Mouse (Mus musculus) layer of hippocampus, adult 18-20 months (tissue): ENCODE measurements around the gene Atpaf1. TPM values are rescaled to one million over a fixed set of nuclear protein-coding genes. Genes with fewer than 3 reads are reported as not detected.

ENCODE experiments used
- DNase-seq, 2 experiments: peaks; one replicate each; pipeline ENCODE4 v3.0.0; 2022; ENCODE audit warnings: low spot score in 2 of 2
- long read RNA-seq: library from polyadenylated mRNA; stranded (forward); transcript quantifications from one replicate; pipeline ENCODE4 v2.0.0, GENCODE M21; 2021
- total RNA-seq, 2 experiments: library from RNA; stranded (reverse); gene quantifications; 2 replicates each; pipeline ENCODE4 v1.2.3; 2021

Gene Atpaf1
- total RNA-seq, result 10 to 100 TPM; 65.5 to 66.4 TPM
- long read RNA-seq, transcript Atpaf1-203 (9 exons, 2,330 nt), result major isoform, 28 of 37 reads
- long read RNA-seq, partial matches to known transcripts, result 1 of 37 reads
- long read RNA-seq, other reads (novel, unspliced or antisense), result 8 of 37 reads

DNA sequence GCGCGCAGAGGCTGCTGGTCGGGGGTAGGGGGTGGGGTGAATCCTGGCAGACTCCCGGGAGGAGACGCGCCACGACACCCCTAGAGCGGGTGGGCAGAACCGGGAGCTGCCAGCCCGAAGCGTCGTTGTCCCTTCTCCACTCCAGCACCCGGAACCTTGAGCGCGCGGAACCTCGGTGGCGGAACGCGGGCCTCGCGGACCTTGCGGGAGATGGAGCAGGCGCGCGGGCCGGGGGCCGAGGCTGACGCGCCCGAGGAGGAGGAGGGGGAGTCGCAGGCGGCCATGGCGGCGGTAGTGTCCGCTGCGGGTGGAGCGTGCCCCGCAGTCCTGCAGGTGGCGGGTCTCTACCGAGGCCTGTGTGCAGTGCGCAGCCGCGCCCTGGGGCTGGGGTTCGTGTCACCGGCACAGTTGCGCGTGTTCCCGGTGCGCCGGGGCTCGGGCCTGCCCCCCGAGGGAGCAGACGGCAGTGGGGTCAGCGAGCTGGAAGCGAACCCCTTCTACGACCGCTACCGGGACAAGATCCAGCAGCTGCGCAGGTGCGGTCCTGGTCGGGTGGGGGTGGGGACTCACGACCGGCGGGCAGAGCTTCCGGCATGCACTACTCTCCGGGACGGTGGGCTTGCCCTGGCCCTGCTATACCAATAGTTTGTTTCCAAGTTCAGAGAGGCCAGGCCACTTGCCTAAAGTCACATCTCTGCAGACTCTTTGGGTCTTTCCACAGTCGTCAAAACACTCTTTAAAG is at the start of gene Atpaf1:
Gene Atpaf1 (plus strand): TSS at position 44 of the 742 bp plus-strand sequence.
- DNase-seq, result peak; percentile 80 to 83

DNA sequence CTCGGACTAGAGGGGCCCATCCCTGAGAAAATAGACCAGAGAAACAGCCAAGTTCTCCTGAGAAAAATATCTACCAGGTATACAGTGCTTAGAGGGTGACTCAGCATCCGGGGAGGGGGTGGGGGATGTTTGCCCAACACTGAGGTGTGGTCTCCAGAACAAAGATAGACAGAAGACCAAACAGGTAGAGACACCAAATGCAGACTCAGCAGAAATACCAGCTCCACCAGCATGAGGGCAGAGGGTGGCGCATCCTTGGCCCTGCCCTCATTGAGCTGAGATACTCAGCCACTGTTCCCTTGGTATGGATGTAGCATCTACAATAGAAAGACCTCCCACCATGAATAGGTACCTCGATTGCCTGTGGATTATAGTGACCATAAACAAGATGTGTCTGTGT is 49.7 kb upstream of the Atpaf1 start:
- no peak for DNase-seq

DNA sequence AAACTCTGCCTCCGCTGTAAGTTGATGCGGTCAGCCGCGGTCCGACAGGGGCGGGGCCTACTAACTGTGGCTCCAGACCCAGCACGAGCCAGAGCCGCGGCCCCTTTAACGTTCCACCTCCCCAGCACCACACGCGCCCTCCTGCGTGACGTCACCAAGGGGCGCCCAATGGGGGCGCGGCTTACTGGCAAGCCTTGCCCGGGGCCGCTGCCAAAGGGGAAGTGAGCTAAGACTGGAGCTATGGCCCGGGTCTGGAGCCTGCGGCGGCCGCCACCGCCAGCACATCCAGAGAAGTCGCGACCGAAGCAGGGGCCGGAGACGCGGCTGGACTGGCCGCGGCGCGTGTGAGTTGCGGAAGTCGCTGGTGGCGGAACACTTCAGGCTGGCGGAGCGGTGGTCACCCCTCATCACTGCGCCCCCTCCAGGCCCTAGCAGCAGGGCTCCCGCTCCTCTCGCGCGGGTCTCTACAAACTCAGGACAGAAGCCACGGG is 47.0 kb upstream of the Atpaf1 start, which contains the start of gene Efcab14:
Gene Efcab14 (plus strand): TSS at position 194 of the 491 bp plus-strand sequence.
- DNase-seq, result peak; percentile 93 to 97

DNA sequence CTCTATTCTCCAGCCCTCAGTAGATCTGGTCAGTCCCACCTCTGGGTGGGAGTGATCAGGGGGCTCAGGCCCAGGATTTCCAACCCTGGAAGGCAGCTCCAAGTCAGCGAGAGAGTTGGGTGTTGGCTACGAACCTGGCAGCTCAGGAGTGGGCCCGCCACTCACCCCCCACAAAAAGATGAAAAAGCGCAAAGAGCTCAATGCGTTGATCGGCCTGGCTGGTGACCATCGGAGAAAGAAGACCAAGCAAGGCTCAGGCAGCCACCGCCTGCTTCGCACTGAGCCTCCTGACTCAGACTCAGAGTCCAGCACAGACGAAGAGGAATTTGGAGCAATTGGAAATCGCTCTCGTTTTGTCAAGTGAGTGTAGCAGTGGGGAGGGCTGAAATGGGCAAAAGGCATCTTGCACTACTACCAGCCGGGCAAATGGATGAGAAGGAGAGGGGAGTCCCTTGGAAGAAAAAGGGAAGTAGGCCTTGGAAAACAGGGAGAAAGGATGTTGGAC is 46.1 kb upstream of the Atpaf1 start:
- no peak for DNase-seq

DNA sequence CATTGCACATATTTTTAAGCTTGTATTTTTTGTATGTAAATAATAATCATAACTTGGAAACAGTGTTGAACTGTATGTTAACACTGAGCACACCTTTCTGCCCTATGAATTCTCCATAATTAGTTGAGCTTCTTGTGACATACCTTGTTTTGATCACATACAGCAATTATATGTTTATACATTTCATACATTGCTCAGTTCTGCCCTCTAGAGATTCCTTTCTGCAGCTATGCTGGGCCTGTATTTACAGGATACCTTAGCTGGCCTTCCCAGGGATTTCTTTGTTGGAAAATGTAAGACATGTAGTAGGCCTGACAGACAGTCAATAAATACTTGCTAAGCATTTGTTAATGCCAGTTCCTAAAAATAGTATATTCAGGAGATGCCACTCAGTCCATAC is 42.0 kb upstream of the Atpaf1 start:
- DNase-seq, result no peak

DNA sequence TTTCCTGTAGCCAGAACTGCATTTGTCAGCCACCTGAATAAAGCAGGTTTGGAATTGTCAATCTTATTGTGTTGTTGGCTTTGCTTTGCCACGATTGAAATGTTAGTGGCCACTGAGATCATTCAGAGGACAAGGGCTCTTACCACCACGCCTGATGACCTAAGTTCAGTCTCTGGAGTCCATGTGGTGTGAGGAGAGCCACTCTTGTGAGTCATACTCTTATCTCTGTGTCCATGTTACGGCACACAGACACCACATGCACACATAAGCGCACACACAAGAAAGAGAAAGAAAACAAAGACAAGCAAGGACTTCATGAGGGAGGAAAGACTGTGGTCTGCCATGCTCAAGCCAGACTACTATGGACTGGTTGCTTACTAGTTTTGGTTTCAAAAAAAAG is 41.5 kb upstream of the Atpaf1 start:
- DNase-seq, result no peak

DNA sequence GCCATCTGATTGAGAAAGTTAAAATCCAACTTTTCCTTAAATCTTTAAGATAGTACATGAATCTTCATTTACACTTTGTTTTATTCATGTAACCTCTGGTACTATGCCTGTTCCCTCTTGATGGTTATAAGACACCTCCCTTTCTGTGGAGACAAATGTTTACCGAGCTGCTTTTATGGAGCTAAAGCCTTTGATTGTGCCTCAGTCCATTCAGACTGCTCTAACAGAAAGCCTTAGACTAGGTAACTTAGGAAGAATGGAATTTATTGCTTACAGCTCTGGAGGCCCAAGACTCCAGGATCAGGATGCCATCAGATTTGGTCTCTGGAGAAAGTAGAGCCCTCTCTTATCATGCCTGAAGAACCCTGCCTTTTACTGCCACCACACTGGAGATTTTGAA is 36.4 kb upstream of the Atpaf1 start:
- no peak for DNase-seq

DNA sequence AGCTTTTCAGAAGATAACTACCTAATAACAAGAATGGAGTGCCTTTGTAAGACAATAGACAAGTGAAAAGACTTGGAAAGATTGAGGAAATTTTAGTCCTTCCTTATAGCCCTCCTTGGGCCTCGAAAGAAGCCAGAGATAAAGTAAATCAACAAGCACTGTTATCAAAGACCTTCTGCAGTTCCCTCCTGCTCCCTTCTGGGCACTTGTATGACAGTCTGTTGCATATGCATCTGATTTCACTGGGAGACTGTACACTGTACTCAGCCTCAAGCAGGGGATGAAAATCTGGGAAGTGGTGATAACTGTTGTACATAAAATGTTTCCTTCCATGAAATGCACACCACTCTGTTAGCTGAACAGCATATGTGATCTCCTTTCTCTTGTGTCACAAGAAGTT is 35.3 kb upstream of the Atpaf1 start:
- no peak for DNase-seq

DNA sequence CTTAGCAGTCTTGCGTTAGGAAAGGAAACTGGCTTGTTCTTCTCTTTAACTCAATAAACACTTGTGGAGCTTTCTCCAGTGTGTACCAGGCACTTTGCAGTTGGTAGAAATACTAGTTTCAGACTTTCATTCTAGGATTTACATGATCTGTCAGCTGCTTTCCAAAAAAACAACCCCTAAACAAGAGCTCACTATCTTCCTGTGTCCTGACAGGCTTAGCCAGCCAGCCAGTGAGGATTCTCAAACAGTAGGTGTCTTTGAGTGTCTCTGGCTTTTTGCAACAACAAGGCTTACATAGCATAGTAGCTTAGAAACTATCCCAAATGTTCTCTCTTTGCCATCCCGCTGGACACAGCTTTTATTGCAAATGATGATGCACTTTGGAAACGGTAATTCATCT is 30.5 kb upstream of the Atpaf1 start:
- DNase-seq, result peak in 1 of 2 experiments; percentile 11

DNA sequence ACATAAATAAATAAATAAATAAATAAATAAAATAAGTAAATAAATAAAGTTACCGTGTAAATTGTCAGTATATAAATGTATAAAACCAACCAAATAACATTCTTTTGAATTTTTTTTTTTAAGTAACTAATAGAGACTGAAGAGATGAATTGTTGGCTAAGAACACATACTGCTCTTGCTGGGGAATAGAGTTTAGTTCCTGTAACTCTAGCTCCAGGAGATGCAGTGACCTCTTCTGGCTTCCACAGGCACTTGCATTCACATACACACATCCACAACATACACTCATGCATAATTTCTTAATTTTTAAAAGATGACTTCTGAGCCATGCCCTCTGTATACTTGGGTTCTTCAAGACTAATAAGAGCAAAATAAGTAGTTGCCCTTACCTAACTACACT is 29.8 kb upstream of the Atpaf1 start:
- DNase-seq, result no peak

DNA sequence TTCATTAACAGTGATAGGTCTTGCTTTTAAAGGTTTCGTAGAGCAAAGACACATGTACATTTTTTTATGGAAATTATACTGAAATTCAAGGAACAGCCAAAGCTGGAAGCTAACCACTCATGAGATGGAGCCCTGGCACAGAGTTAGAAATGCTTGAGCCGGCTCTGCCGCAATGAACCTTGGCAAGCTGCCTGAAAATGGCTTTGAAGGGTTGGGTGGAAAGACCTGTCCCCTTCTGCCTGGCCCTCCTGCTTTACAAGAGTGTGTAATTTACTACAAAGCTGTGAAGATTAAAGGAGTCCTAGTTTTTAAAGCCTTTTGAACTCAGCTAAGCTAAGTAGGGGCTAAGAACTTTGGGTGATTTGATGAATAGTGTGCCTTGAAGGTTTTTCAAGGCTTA is 23.4 kb upstream of the Atpaf1 start:
- no peak for DNase-seq

DNA sequence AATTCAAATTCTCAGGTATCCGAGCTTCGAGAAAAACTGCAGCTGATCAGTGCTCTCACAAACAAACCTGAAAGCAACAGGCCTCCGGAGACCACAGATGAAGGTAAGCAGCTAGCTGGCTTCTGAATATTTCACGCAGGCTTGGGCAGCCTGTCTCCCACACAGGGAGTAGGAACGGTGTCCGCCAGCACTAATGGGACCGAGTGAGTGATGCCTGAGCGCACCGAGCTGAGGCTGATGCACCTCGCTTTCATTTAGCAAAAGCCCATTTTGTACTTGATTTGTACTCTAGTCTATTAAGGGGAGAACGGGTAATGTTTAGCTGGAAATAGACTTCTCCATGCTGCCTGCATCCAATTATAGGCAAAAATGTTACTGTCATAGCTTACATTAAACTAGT is 20.0 kb upstream of the Atpaf1 start:
- no peak for DNase-seq

DNA sequence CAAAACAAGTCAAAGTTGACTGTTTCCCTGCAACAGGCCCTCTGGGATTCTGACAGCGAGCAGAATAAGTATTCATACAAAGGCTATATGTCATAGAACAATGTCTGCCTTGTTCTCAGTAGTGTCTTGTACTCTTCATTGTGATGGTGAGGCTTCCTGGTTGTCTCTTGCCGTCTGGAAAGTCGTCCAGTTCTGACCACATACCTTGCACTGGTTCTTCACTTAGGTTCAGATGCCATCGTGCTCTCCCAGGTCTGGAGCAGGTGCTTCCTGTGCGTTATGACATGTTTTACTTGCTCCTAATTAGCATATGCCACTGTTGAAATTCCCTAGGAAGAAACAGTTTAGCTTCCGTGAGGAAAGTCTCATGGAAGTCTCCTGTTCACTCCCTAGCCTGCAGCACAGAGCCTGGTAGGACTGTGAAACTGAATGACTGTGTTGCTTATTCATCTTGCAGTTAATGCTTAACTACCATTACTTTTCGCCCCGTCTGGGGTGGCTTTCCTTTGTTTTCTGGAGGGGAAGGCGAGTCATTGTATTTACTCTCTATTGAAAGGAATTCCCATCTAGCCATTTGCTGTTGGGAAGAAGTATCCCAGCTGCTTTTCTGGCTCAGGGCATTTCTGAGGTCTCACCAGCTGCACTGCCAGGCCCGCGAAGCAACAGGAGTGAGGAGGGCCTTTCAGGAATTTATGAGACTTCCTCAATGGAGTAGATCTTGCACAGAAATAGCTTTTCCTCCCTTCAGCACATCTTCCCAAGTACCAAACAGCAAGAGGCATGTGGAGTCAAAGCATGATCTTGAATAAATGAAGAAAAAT is 16.8 kb upstream of the Atpaf1 start:
- no peak for DNase-seq

DNA sequence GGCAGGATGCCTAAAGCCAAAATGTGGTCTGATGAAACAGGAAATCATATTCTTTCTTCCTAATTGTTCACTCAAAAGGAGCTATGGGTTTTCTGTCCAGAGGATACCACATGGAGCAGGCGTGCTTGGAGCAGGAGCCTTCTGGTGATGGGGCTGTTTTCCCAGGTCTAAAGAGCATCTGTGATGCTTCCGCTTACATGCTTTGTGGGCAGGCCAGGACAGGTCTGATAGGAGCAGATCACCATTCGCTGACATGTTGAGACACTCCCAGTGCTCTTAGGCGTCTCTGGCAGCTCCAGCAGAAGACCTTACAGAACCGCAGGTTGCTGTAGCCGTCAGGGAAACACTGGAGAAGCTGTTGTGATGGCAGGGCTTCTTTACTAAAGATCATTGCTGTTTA is 9.6 kb upstream of the Atpaf1 start:
- DNase-seq, result no peak

DNA sequence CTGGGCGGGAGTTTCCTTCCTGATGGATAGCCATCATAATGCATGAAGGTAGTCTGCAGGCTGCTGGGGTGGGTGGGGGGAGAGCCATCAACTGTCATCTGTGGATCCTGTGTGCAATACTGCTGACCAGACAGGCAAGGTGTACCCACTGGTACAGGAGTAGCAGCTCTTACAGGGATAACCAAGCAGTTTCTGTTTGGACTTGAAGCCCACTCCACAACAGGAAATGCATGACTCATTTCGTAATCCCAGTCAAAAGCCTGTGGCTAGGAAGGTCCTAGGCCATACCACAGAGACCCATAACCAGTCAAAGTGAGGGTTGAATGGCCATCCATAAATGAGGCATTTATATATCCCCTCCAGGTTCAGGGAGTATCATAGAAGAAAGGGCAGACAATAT is 7.0 kb upstream of the Atpaf1 start:
- no peak for DNase-seq

DNA sequence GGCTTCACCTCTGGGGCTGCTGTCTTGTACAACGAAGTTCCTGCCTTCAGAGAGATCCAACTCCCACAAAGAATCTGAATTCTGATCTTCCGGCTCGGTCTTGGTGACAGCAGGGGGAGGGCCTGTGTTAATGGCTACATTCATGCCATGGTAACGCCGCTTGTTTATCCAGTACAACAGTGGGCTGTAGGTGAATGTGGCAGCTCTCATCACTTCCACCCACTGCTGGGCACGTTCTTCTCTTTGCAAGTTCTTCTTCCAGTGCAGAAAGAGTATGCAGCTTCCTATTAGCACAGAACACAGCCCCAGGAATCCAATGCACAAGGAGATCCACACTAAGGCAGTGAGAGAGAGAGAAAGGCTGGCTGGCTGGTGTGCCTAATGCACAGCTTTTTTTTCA is 4.3 kb upstream of the Atpaf1 start:
- DNase-seq, result peak in 1 of 2 experiments; percentile 20

DNA sequence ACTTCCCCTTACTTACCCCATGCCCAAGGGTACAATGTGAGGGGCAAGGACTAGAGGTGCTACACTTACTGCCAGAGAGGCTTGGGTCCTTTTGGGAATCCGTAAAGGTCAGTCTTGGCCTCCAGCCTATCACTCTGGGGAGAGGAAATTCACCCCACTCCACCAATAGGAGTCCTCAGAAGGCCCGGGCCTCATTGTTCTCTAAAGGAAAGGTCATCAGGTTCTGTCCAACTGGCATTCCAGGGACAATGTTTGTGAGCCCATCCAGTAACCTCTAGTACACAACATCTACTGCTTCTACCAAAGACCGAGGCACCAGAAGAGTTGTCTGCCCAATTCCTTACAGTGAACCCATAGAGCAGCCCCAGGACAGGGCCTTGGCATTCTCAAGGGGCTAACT is 3.7 kb upstream of the Atpaf1 start, which contains the start of gene Tex38:
Gene Tex38 (minus strand): TSS at position 101 of the 400 bp plus-strand sequence.
- DNase-seq, result no peak

DNA sequence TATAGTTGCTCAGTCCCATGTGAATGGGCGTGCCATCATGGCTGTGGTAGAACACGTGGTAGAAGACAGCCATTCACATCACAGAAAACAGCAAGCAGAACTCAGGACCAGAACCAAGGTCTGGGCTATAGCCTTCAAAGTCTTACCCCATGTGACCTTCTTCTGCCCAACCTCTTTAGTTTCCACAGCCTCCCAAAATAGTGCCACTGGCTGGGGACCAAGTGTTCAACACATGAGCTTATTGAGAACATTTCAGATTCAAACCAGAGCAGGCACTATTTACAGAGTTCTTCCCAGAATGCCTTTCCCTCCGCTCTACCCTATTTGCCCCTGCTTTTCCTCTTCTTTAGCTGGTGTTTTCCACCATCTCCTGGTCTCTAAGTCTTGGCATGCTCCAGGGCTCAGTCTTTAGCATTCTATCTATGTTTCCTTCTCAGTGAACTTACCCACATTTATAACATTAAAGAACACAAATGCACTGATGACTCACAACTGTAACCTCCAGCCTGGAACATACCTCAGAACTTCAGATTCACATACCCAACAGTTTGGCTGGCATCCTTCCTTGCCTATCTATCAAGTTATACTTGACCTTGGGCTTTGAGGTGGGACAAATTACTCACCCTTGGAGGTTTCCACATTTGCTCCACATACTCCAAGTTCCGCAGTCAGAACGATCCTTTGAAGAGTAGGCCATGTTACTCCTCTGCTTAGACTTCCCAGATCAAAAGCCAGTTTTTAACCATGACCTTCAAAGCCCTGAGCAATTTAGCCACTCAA is 2.4 kb upstream of the Atpaf1 start:
- no peak for DNase-seq

DNA sequence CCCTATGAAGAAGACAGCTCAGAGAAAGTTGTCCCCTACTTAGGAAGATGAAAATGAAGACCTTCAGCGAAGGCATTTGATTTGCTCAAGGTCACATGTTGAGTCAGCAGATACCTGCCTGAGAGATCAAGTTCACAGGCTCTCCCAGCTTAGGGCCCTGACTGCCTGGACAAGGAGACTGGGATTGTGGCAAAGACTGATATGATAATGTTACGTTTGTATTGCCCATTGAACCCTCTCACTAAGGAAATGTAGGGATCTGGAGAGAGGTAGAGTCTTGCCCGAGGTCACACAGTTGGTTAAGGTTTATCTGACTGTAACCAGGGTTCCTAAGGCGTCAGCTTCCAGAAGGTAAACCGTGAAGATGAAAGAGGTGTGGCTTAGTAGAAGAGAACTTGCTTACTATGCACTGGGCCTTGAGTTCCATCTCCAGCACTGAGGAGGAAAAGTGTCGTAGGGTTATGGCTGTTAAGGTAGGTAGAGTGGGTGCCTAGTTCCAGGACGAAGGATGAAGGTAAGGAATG is 961 bp downstream of the Atpaf1 start:
- no peak for DNase-seq

DNA sequence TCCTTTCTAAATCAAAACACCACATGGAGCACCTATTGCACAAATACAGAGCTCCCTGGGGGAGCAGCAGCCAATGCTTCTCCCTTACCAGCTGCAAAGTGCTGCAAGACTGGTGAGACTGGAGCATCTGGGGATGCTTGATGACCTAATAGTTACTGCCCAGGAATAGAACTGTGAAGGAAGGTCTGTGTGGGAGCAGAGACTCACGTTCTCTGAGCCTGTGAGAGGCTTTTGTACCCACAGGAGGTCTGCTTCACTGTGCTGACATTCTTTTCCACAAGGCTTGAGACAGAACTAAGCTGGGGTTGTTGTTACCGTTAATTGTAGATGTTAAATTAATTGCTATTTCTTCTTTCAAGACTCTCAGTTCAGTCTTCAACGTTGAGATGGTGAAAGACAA is 6.3 kb downstream of the Atpaf1 start:
- DNase-seq, result peak in 1 of 2 experiments; percentile 19

DNA sequence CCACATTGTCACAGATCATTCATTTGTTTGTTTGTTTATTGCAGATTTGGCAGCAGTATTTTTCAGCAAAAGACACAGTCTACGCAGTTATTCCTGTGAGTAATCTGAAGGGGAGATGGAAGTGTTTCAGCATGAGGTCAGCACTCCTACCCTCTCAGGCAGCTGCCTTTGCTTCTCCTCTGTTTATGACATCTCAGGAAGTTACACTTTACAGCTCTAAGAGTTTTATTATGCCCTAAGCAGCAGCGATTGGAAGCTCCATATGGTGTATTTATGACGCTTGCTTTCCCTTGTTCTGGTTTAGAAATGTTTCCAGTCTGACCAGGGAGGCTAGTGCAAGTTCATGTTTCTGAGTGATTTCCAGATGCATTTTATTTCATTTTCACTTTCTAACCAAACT is 10.7 kb downstream of the Atpaf1 start:
- no peak for DNase-seq
